Mouse (Mus musculus): ENCODE measurements around the gene Ddx27. TPM values are rescaled to one million over a fixed set of nuclear protein-coding genes. Genes with fewer than 3 reads are reported as not detected.

Gene Ddx27
- polyA plus RNA-seq, 1 experiment = 20.4 TPM

DNA sequence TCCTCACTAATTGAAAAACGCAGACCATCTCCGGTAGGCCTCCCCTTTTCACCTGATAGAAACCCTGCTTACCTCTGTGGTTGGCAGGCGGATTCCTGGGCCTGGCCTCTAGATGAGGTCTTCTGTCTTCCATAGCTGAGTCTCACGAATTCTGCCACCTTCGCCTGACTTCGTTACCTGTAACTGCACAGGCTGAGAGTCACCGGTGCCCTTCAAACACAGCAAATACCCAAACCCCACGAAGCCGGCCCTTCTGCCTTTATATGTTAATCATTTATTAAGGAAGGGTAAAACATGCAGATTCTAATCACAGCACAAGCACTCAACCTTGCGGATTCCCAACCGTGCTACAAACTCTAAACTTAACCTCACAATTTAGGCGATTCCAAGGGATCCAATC lies 45.0 kb downstream of the Ddx27 start:
- Histone ChIP-seq H3K4me1 (ENCODE audit: control insufficient read depth, insufficient read depth, low read length) (peaks cover 46% of the 10 kb centered on the region), H3K27ac (ENCODE audit: insufficient read depth, low read depth, low read length) (peak overlapping the region; percentile 99), H3K4me3 (ENCODE audit: insufficient read depth, low read length) (peak overlapping the region; percentile 90)
- TF ChIP-seq CTCF (IDR thresholded peaks at IDR 0.05; ENCODE audit: low read depth, low read length) (no peak), POLR2A (IDR thresholded peaks at IDR 0.05; ENCODE audit: borderline replicate concordance, low read depth, low read length) (no peak)

GRCm38 (mm10) chr2:167060360-167060759 lies 45.4 kb downstream of the Ddx27 start:
- H3K27ac ChIP-seq (ENCODE audit: insufficient read depth, low read depth, low read length) = peak overlapping the region; percentile 99
- H3K4me3 ChIP-seq (ENCODE audit: insufficient read depth, low read length) = peak overlapping the region; percentile 90
- TF ChIP-seq CTCF (IDR thresholded peaks at IDR 0.05; ENCODE audit: low read depth, low read length) = no peak
- no peak for TF ChIP-seq POLR2A (IDR thresholded peaks at IDR 0.05; ENCODE audit: borderline replicate concordance, low read depth, low read length)
- peaks cover 45% of the 10 kb centered on the region for H3K4me1 ChIP-seq (ENCODE audit: control insufficient read depth, insufficient read depth, low read length)

GRCm38 (mm10) chr2:167060761-167061160 lies 45.8 kb downstream of the Ddx27 start:
- H3K4me1 ChIP-seq (ENCODE audit: control insufficient read depth, insufficient read depth, low read length) = peaks cover 43% of the 10 kb centered on the region
- no peak for TF ChIP-seq CTCF (IDR thresholded peaks at IDR 0.05; ENCODE audit: low read depth, low read length)
- TF ChIP-seq POLR2A (IDR thresholded peaks at IDR 0.05; ENCODE audit: borderline replicate concordance, low read depth, low read length) = no peak
- peak overlapping the region; percentile 99 for H3K27ac ChIP-seq (ENCODE audit: insufficient read depth, low read depth, low read length)
- peak overlapping the region; percentile 90 for H3K4me3 ChIP-seq (ENCODE audit: insufficient read depth, low read length)

DNA sequence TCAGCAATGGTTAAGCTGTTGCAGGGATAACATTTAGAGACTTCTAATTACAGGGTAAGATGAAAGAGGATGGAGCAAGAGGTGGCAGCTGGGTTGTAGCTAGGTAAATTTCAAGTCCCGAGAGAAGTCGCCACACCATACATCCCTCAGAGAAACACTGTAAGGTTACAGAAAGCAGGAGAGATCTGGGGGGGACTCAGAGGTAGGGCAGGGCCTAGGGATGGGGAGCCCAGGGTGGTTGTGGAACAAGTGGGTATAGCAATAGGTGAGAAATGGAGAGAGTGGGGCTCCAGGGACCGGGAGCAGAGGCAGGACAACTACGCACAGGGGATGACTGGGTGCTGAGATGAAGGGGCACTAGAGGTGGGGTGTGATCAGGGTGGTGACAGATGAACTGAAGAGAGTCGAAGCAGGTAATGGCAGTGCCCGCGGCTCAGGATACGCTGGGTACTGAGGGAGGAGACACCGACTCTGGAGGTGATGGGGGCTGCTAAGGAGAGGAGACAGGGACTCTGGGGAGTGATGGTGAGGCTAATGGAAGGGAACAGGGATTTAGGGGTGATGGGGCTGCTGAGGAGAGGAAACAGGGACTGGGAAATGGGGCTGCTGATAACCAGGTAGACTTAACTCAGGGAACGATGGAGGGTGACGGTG lies 46.5 kb downstream of the Ddx27 start:
- Histone ChIP-seq H3K4me3 (ENCODE audit: insufficient read depth, low read length) (peak overlapping the region; percentile 90), H3K4me1 (ENCODE audit: control insufficient read depth, insufficient read depth, low read length) (peaks cover 40% of the 10 kb centered on the region), H3K27ac (ENCODE audit: insufficient read depth, low read depth, low read length) (peak overlapping the region; percentile 99)
- TF ChIP-seq POLR2A (IDR thresholded peaks at IDR 0.05; ENCODE audit: borderline replicate concordance, low read depth, low read length) (no peak), CTCF (IDR thresholded peaks at IDR 0.05; ENCODE audit: low read depth, low read length) (no peak)

GRCm38 (mm10) chr2:167062497-167062911 lies 47.5 kb downstream of the Ddx27 start:
- Histone ChIP-seq H3K27ac (ENCODE audit: insufficient read depth, low read depth, low read length) (peak overlapping the region; percentile 99), H3K4me1 (ENCODE audit: control insufficient read depth, insufficient read depth, low read length) (peaks cover 32% of the 10 kb centered on the region), H3K4me3 (ENCODE audit: insufficient read depth, low read length) (peak overlapping the region; percentile 90)
- TF ChIP-seq POLR2A (IDR thresholded peaks at IDR 0.05; ENCODE audit: borderline replicate concordance, low read depth, low read length) = no peak
- TF ChIP-seq CTCF (IDR thresholded peaks at IDR 0.05; ENCODE audit: low read depth, low read length) = no peak

GRCm38 (mm10) chr2:167062965-167063880 lies 48.2 kb downstream of the Ddx27 start, which contains the start of gene Znfx1:
Znfx1 (minus strand) TSS chr2:167063015.
- Histone ChIP-seq H3K4me3 (ENCODE audit: insufficient read depth, low read length) (peak within 1 kb of the TSS; percentile 90), H3K4me1 (ENCODE audit: control insufficient read depth, insufficient read depth, low read length) (peaks cover 27% of the 10 kb centered on the region), H3K27ac (ENCODE audit: insufficient read depth, low read depth, low read length) (peak within 1 kb of the TSS; percentile 99)
- TF ChIP-seq POLR2A (IDR thresholded peaks at IDR 0.05; ENCODE audit: borderline replicate concordance, low read depth, low read length) = peak; percentile 98
- no peak for TF ChIP-seq CTCF (IDR thresholded peaks at IDR 0.05; ENCODE audit: low read depth, low read length)

- Histone ChIP-seq H3K4me1 (ENCODE audit: control insufficient read depth, insufficient read depth, low read length) (peaks cover 23% of the 10 kb centered on the region), H3K4me3 (ENCODE audit: insufficient read depth, low read length) (peak overlapping the region; percentile 85), H3K27ac (ENCODE audit: insufficient read depth, low read depth, low read length) (peak overlapping the region; percentile 83)
- TF ChIP-seq POLR2A (IDR thresholded peaks at IDR 0.05; ENCODE audit: borderline replicate concordance, low read depth, low read length) (no peak), CTCF (IDR thresholded peaks at IDR 0.05; ENCODE audit: low read depth, low read length) (no peak)
These were observed 49.0 kb downstream of the Ddx27 start for GRCm38 (mm10) chr2:167063906-167064496.

DNA sequence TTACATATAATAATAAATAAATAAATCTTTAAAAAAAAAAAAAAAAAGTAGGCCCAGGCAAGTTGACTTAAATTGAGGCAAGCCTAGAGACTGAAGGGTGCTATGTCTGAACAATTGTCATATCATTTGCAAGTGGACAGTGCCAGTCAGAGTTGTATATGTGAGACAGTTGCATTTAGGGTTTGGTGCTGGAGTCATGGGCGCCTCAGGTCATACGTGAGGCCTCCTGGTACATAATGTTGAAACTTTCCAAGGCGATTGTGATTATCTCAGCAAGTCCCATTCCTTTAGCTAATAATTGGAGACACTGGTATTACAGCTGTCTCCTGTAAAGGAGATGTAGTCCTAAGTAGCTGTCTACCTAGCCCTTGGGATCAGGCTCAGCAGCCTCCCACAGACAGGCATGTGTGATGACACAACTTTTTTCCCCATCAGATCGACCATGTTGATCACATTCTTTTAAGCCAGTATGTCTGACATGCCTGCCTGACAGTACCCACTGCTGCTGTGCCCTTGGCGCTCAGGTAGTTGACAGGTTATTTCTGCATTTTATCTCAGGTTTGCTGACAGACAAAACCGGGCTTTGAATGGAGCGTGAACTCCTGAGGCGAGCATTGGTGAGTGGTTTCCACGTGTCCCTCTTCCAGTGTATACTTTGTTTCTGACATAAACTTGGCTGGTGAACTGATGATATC lies 49.8 kb downstream of the Ddx27 start:
- Histone ChIP-seq H3K4me1 (ENCODE audit: control insufficient read depth, insufficient read depth, low read length) (peaks cover 18% of the 10 kb centered on the region), H3K27ac (ENCODE audit: insufficient read depth, low read depth, low read length) (peak overlapping the region; percentile 38; the same call in 1 of the 2 replicates), H3K4me3 (ENCODE audit: insufficient read depth, low read length) (peak overlapping the region; percentile 62)
- TF ChIP-seq CTCF (IDR thresholded peaks at IDR 0.05; ENCODE audit: low read depth, low read length) (no peak), POLR2A (IDR thresholded peaks at IDR 0.05; ENCODE audit: borderline replicate concordance, low read depth, low read length) (no peak)

GRCm38 (mm10) chr2:167066031-167066430 lies 51.0 kb downstream of the Ddx27 start:
- no peak for TF ChIP-seq POLR2A (IDR thresholded peaks at IDR 0.05; ENCODE audit: borderline replicate concordance, low read depth, low read length)
- TF ChIP-seq CTCF (IDR thresholded peaks at IDR 0.05; ENCODE audit: low read depth, low read length) = no peak
- Histone ChIP-seq H3K4me1 (ENCODE audit: control insufficient read depth, insufficient read depth, low read length) (peaks cover 12% of the 10 kb centered on the region), H3K27ac (ENCODE audit: insufficient read depth, low read depth, low read length) (no peak overlapping the region), H3K4me3 (ENCODE audit: insufficient read depth, low read length) (no peak overlapping the region)

Measured in bone marrow macrophage, adult 2 months (primary cell).